Mouse (Mus musculus): ENCODE data around the gene Comtd1. TPM values are rescaled to one million over a fixed set of nuclear protein-coding genes. Genes with fewer than 3 reads are reported as not detected.

Gene Comtd1
- polyA plus RNA-seq (2021; fragmentation: Nextera tagmentation) = 61.6 and 62.0 TPM in 2 replicates
- long read RNA-seq, experiment 1, transcript Comtd1-202 (7 exons, 2,314 nt) = major isoform, 24 of 35 reads
- long read RNA-seq, experiment 1, partial matches to known transcripts = 0 of 35 reads
- long read RNA-seq, experiment 1, other reads (novel, unspliced or antisense) = 8 of 35 reads
- long read RNA-seq, experiment 2, transcript Comtd1-202 (7 exons, 2,314 nt) = major isoform, 25 of 33 reads
- long read RNA-seq, experiment 2, partial matches to known transcripts = 1 of 33 reads
- long read RNA-seq, experiment 2, other reads (novel, unspliced or antisense) = 5 of 33 reads

GRCm38 (mm10) chr14:21848166-21849154, at the start of gene Comtd1:
Comtd1 (minus strand) TSS chr14:21848977.

GRCm38 (mm10) chr14:21824938-21825337, 23.8 kb downstream of the Comtd1 start, which contains the start of gene Vdac2:
Vdac2 (plus strand) TSS chr14:21825238.

Other genes with a start within 250 kb of the Comtd1 start
- gene Dupd1, start 134.4 kb downstream of the Comtd1 start, polyA plus RNA-seq (2021; fragmentation: Nextera tagmentation) = 0.24 and 0.46 TPM in 2 replicates
- gene Samd8, start 98.4 kb downstream of the Comtd1 start, polyA plus RNA-seq (2021; fragmentation: Nextera tagmentation) = 33.3 and 45.0 TPM in 2 replicates
- 0.39 TPM in 1 of 2 replicates, not detected in the other for gene Dusp13, start 97.8 kb downstream of the Comtd1 start, polyA plus RNA-seq (2021; fragmentation: Nextera tagmentation)
- 328 and 329 TPM in 2 replicates for gene Vdac2, start 23.7 kb downstream of the Comtd1 start, polyA plus RNA-seq (2021; fragmentation: Nextera tagmentation)
- gene Zfp503, start 140.6 kb upstream of the Comtd1 start, polyA plus RNA-seq (2021; fragmentation: Nextera tagmentation) = 0.35 and 0.39 TPM in 2 replicates
- 3.0 and 5.1 TPM in 2 replicates for gene Lrmda, start 170.7 kb upstream of the Comtd1 start, polyA plus RNA-seq (2021; fragmentation: Nextera tagmentation)